In the genomic region with DNA sequence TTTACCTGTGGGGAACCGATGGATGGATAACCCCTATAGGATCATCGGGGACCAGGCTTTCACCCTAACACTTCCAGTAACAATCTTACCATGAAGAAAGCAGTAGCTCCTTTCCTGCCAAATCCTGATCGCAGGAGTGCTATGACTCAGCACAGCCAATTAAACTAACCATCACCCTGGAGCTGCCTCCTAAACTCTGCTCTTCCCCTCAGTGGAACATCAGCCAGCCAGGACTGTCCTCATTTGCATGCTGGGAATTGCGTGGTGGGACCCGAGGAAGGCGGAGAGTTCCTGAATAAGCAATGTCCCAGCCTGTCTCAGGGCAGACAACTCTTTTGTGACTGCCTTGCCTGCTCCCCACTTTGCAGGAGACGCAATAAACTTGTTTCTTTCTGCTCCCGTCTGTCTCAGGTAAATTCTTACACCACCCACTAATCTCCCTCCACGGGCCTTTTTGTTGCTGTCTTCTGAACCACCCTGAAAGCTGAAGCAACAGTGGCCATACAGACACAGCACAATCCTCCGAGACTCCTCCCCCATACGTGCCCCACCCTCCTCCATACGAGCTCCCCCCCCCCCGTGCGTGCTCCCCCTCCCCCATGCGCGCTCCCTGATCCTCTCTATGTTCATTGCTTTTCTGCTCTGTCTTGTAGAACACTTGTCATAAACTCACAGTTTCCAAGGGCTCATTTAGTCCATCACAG, we compare ENCODE assay signal across 9 mouse cellular contexts.
DNase-seq lines count a peak whose midpoint lies in the region; ATAC-seq and TF ChIP-seq lines count a peak whose summit lies in the region.
"Had no signal": no experiment of that assay in that cellular context is flagged by ENCODE, and none has a peak within 500 bp of the region (broad histone marks: within the 10 kb centered on the region; RNA-seq: fewer than 3 reads in every experiment).

No protein-coding gene starts in this region.

- H3K4me1 ChIP-seq in testis, adult 2 months (ENCODE audit: control insufficient read depth, insufficient read depth, low read length), result peaks cover 5% of the 10 kb centered on the region
- H3K4me1 ChIP-seq in embryonic facial prominence, embryonic 15.5 days, result peaks cover 27% of the 10 kb centered on the region
- H3K4me1 ChIP-seq in hindbrain, embryonic 16.5 days (ENCODE audit: control insufficient read depth, insufficient read depth, low read depth, low read length), result peaks cover 3% of the 10 kb centered on the region; the same call in 1 of the 2 replicates

- H3K36me3 ChIP-seq in testis, adult 2 months (ENCODE audit: control insufficient read depth, insufficient read depth, low read length), result no peaks in the 10 kb centered on the region
- H3K36me3 ChIP-seq in embryonic facial prominence, embryonic 15.5 days, result no peaks in the 10 kb centered on the region
- no peaks in the 10 kb centered on the region for H3K36me3 ChIP-seq in hindbrain, embryonic 16.5 days (ENCODE audit: control insufficient read depth, insufficient read depth, low read length)

- WGBS in embryonic facial prominence, embryonic 15.5 days, result 32% methylated on average over 16 of the region's 16 CpGs
- 32% methylated on average over 16 of the region's 16 CpGs for WGBS in hindbrain, embryonic 16.5 days

- no peak for TF ChIP-seq POLR2A in testis, adult 2 months (IDR thresholded peaks at IDR 0.05; ENCODE audit: control insufficient read depth, low read depth, low read length)

- no peaks in the 10 kb centered on the region for H3K27me3 ChIP-seq in testis, adult 2 months (ENCODE audit: control insufficient read depth, insufficient read depth, low read length)
- H3K27me3 ChIP-seq in embryonic facial prominence, embryonic 15.5 days, result no peaks in the 10 kb centered on the region
- H3K27me3 ChIP-seq in hindbrain, embryonic 16.5 days (replicated peaks; ENCODE audit: control insufficient read depth, insufficient read depth, low read length), result no peaks in the 10 kb centered on the region

- DNase-seq in testis, postnatal 10 days (ENCODE audit: low spot score), result no peak
- peak; percentile 16 for DNase-seq in testis, postnatal 14 days (ENCODE audit: low spot score)
- DNase-seq in ovary, postnatal 36 days (ENCODE audit: low spot score), result no peak
- no peak for DNase-seq in cerebellum, adult 11 months

- H3K4me2 ChIP-seq in embryonic facial prominence, embryonic 15.5 days (replicated peaks), result peak overlapping the region; percentile 13; the same call in 1 of the 2 replicates
- H3K4me2 ChIP-seq in hindbrain, embryonic 16.5 days (ENCODE audit: low read length), result peak overlapping the region; percentile 25

- no peak overlapping the region for H3K9ac ChIP-seq in embryonic facial prominence, embryonic 15.5 days
- no peak overlapping the region for H3K9ac ChIP-seq in hindbrain, embryonic 16.5 days (ENCODE audit: low read depth, low read length)

- TF ChIP-seq CTCF in testis, adult 2 months (IDR thresholded peaks at IDR 0.05; ENCODE audit: control insufficient read depth, insufficient read depth, insufficient replicate concordance, low read depth, low read length), result no peak

- H3K4me3 ChIP-seq in testis, adult 2 months (ENCODE audit: control insufficient read depth, low read depth, low read length), result peak overlapping the region; percentile 84
- H3K4me3 ChIP-seq in embryonic facial prominence, embryonic 15.5 days (replicated peaks), result no peak overlapping the region
- H3K4me3 ChIP-seq in hindbrain, embryonic 16.5 days (ENCODE audit: low read length), result no peak overlapping the region
- H3K4me3 ChIP-seq: erythroblast, embryonic 14.5 days had no signal

- no peak for ATAC-seq in embryonic facial prominence, embryonic 15.5 days (ENCODE audit: insufficient number of reproducible peaks, low FRiP score, low TSS enrichment, low read depth)
- ATAC-seq in hindbrain, embryonic 16.5 days, result peak; percentile 79
- no peak for ATAC-seq in cerebellum, adult (ENCODE audit: insufficient number of reproducible peaks, low FRiP score, low TSS enrichment)

- H3K27ac ChIP-seq in testis, adult 2 months (ENCODE audit: control insufficient read depth, insufficient read depth, low read depth, low read length), result no peak overlapping the region
- no peak overlapping the region for H3K27ac ChIP-seq in embryonic facial prominence, embryonic 15.5 days (replicated peaks)
- no peak overlapping the region for H3K27ac ChIP-seq in hindbrain, embryonic 16.5 days (ENCODE audit: low read depth, low read length)

- no peaks in the 10 kb centered on the region for H3K9me3 ChIP-seq in embryonic facial prominence, embryonic 15.5 days (replicated peaks)
- H3K9me3 ChIP-seq in hindbrain, embryonic 16.5 days (ENCODE audit: control insufficient read depth, low read length), result no peaks in the 10 kb centered on the region
